Mouse (Mus musculus) lung, postnatal 10 days (tissue): ENCODE data around the gene Syna.

Experiments used
- DNase-seq: peaks from one replicate; pipeline ENCODE4 v3.0.0; 2021

Gene Syna

GRCm38 (mm10) chr5:134525971-134526711 is 33.8 kb downstream of the Syna start:
- no peak for DNase-seq

DNA sequence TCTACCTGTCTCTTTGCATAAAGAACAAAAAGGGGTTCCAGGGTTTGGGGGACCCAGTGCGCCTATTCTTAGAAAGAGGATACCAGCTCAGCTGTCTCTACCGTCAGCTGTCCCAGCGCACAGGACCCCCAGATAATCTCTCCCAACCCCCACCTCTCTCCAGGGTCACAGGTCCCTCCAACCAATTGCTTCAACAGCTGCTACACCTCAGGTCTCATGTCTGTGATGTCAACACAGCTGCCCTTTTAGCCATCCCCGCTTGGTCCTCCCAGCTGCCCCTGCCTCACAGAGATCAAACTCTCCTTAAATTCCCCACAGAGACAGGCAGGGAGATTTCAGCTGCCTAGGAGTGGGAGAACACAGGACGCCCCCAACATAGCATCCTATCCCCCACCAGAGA is 36.2 kb downstream of the Syna start:
- peak; percentile 74 for DNase-seq

GRCm38 (mm10) chr5:134522524-134522923 is 37.4 kb downstream of the Syna start:
- DNase-seq: no peak

DNA sequence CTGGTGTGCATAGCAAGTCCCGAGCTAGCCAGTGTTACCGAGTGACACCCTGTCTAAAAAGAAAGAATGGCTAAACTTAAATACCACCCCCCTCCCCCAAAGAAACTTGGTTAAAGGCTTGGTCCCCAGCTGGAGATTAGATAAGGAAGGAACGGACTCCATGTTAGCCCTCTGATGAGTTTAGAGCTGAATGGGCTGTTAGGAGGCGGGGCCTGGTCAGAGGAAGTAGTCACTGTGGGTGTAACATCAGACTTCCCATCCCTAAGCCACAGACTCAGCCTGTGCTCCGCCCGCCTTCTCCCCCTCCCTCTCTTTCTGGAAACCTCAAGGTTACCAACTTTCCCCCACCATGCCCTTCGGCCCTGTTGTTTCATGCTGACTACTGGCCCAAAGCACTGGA is 38.2 kb downstream of the Syna start:
- DNase-seq: no peak

- no peak for DNase-seq
These were observed 38.8 kb downstream of the Syna start for GRCm38 (mm10) chr5:134521131-134521530.

DNA sequence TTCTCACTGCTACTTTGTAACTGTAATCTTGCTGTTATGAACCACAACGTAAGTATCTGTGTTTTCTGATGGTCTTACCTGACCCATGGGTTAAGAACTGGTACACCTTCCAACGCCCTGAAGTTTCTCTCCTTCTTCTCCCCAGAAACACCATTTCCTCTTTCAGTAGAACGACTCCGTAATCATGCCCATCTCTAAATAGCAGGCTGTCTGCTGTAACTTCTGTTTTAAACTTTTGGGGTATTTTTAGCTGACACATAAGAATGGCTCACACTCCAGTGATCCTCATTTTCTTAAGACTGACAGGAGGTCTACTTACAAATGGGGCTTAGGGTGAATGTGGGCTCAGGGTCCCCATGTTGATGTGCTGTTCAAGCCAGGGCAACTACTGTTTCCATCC is 39.9 kb downstream of the Syna start:
- no peak for DNase-seq

- DNase-seq: no peak
These were observed 40.5 kb downstream of the Syna start for GRCm38 (mm10) chr5:134519471-134519870.

GRCm38 (mm10) chr5:134512086-134512485 is 47.9 kb downstream of the Syna start:
- DNase-seq: peak; percentile 75

GRCm38 (mm10) chr5:134510266-134510665 is 49.7 kb downstream of the Syna start:
- DNase-seq: no peak

GRCm38 (mm10) chr5:134508965-134509364 is 51.0 kb downstream of the Syna start:
- no peak for DNase-seq
